Mouse (Mus musculus) CD4-positive, CD25-positive, alpha-beta regulatory T cell (primary cell): ENCODE results near the gene Rngtt. TPM values are rescaled to one million over a fixed set of nuclear protein-coding genes. Genes with fewer than 3 reads are reported as not detected.

ENCODE experiments used
- polyA plus RNA-seq: library from polyadenylated mRNA; unstranded; fragments of 100-300 nt; shearing (Covaris generic); gene quantifications from one replicate; pipeline ENCODE4 v1.2.1, GENCODE M21; 2017

The Rngtt gene
- 56.9 TPM for polyA plus RNA-seq

GRCm38 (mm10) chr4:33309764-33310757, at the start of gene Rngtt:
TSS of gene Rngtt (plus strand) at chr4:33310311.

GRCm38 (mm10) chr4:33290002-33290401, 20.1 kb upstream of the Rngtt start, which contains the start of gene Pnrc1:
TSS of gene Pnrc1 (minus strand) at chr4:33290163.

Other genes with a start within 250 kb of the Rngtt start
- gene Gabrr2, start 247.3 kb upstream of the Rngtt start, polyA plus RNA-seq, result 40.1 TPM
- gene Gabrr1, start 177.8 kb upstream of the Rngtt start, polyA plus RNA-seq, result not detected
- 0.69 TPM for gene Pm20d2, start 120.6 kb upstream of the Rngtt start, polyA plus RNA-seq
- gene Srsf12, start 101.3 kb upstream of the Rngtt start, polyA plus RNA-seq, result 3.2 TPM
- 569 TPM for gene Pnrc1, start 20.1 kb upstream of the Rngtt start, polyA plus RNA-seq